Mouse (Mus musculus) Patski (cell line): ENCODE results near the gene Slc23a4. TPM values are rescaled to one million over a fixed set of nuclear protein-coding genes. Genes with fewer than 3 reads are reported as not detected.

Source experiments
- ATAC-seq: fragments of 100-300 bp; one replicate; pipeline ENCODE4 v1.8.0; 2021
- CTCF ChIA-PET: fragments of 350-600 bp; sonication (Branson Sonifier 250); formaldehyde crosslinking; loops from one replicate; lab custom pipeline; 2022; ENCODE audit warnings: inconsistent platforms; lab: Charles Lee
- POLR2A ChIA-PET: fragments of 350-600 bp; sonication (Branson Sonifier 250); formaldehyde crosslinking; loops from one replicate; lab custom pipeline; 2022; ENCODE audit warnings: antibody characterized with exemption, inconsistent platforms; lab: Charles Lee
- DNase-seq: peaks from one replicate; pipeline ENCODE4 v3.0.0-alpha.2; 2011; ENCODE audit warnings: low read depth, low spot score
- H3K27me3 ChIP-seq: fragments of 371-371 bp; one replicate; pipeline ENCODE4 v1.5.1; 2021
- CTCF ChIP-seq: fragments of 100-300 bp; IDR thresholded peaks from one replicate; pipeline ENCODE4 v1.5.1; 2021
- in situ Hi-C: fragments of 300-500 bp; cut with MboI; formaldehyde crosslinking; loops from 3 replicates; pipeline ENCODE4 v1.11.1; 2018; ENCODE audit warnings: low pct_unique_long_range_greater_than_20kb, mixed read lengths
- polyA plus RNA-seq: library from polyadenylated mRNA; unstranded; gene quantifications from one replicate; pipeline ENCODE4 v1.2.3, GENCODE M21; 2021

Gene Slc23a4
- polyA plus RNA-seq, 1 experiment from 2014 or later = 0.10 TPM

DNA sequence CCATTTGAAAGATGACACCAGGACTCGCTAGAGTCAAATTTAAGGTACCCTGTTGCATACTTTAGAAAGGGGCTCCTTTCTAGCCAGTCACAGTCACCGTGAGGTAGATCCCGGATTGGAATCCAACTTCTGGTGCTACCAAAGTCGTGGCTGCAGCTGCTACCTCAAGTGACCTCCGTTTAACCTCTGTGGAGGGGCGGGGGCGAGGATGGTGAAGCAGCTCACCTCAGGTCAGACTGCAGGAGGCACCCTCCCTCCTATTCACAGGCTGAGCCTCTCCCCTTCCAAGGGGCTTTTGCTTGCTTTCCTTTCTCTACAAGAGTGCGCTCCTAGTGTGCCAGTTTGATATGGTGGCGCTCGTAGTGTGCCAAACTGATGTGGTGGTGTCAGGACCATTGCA, 68.2 kb downstream of the Slc23a4 start, which contains the start of gene Stra8:
Gene Stra8 (plus strand): TSS at position 208 of the 400 bp plus-strand sequence.
- no peaks in the 10 kb centered on the region for H3K27me3 ChIP-seq
- POLR2A ChIA-PET = no interaction called here
- DNase-seq (no peak), ATAC-seq (no peak)
- CTCF ChIA-PET = interaction anchor here (1.2 to 1.3 kb wide), 2 partner anchors 14 to 409 kb away, joined by 3 read pairs; no protein-coding TSS in a partner anchor
- TF ChIP-seq CTCF = no peak
- in situ Hi-C loops = loop anchor here (5.0 kb wide), 3 partner anchors 38 to 408 kb away; no protein-coding TSS in a partner anchor

DNA sequence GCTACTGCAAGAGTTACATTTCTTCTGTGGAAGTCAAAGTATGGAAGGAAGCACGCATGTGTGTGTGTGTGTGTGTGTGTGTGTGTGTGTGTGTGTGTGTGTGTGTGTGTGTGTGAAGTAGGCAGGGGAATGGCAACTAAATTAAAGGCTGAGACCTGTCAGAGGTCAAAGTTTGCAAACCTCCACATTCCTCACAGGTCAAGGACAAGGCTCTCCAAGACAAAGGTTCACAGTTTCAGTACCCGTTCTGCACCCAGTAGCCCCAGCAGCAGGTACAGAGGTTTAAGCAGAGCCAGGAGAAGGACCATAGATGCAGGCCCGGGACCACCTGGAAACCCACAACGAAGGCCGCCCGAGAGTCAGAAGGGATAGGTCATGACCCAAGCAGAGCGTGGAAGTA, 69.1 kb downstream of the Slc23a4 start:
- in situ Hi-C loops = loop anchor here (5.0 kb wide), 2 partner anchors 37 to 147 kb away; no protein-coding TSS in a partner anchor
- CTCF ChIA-PET = interaction anchor here (1.2 to 1.3 kb wide), 2 partner anchors 13 to 408 kb away, joined by 3 read pairs; no protein-coding TSS in a partner anchor
- H3K27me3 ChIP-seq = no peaks in the 10 kb centered on the region
- no peak for TF ChIP-seq CTCF
- ATAC-seq (no peak), DNase-seq (no peak)
- POLR2A ChIA-PET = no interaction called here

DNA sequence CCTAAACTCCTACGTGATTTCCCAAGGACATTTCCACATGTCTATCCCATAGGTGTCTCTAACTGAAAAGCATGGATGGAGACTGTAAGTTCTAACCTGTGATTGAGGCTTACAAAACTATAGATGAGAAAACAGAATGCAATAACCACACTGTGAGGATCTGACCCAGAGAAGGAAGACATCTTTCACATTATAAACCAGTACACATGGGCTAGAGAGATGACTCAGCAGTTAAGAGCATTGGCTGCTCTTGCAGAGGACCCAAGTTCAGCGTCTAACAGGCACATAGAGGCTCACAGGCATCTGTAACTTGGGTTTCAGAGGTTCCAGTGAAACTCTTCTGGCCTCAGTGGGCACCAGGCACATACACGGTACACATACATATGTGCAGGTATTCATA, 73.7 kb downstream of the Slc23a4 start:
- ATAC-seq (no peak), DNase-seq (no peak)
- in situ Hi-C loops = no loop called here
- no peaks in the 10 kb centered on the region for H3K27me3 ChIP-seq
- TF ChIP-seq CTCF = no peak
- ChIA-PET CTCF (no interaction called here), POLR2A (no interaction called here)

DNA sequence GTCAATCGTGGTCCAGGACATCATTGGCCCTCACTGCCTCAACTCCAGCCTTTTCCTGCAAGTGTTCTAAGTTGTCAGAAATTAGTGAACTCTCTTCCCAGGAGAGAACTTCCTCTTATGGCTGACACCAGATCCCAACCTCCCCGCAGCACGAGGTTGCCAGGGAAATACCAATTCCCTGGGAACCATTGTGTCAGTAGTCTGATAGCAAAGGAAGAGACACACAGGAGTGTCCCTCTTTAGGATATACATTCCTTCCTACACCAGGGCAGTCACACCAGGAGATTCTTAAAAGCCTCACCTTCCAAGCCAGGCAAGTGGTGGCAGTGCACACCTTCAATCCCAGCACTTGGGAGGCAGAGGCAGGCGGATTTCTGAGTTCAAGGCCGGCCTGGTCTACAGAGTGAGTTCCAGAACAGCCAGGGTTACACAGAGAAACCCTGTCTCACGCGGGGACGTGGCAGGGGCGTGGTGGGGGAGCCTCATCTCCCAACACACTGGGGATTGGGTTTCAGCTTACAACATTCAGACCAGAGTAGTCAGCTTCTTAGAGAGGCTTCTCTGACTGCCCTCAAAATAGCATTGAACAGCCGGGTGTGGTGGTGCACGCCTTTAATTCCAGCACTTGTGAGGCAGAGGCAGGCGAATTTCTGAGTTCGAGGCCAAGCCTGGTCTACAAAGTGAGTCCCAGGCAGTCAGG, 74.7 kb downstream of the Slc23a4 start:
- POLR2A ChIA-PET = no interaction called here
- no peak for ATAC-seq
- no peaks in the 10 kb centered on the region for H3K27me3 ChIP-seq
- CTCF ChIA-PET = no interaction called here
- DNase-seq = no peak
- in situ Hi-C loops = no loop called here
- TF ChIP-seq CTCF = no peak

DNA sequence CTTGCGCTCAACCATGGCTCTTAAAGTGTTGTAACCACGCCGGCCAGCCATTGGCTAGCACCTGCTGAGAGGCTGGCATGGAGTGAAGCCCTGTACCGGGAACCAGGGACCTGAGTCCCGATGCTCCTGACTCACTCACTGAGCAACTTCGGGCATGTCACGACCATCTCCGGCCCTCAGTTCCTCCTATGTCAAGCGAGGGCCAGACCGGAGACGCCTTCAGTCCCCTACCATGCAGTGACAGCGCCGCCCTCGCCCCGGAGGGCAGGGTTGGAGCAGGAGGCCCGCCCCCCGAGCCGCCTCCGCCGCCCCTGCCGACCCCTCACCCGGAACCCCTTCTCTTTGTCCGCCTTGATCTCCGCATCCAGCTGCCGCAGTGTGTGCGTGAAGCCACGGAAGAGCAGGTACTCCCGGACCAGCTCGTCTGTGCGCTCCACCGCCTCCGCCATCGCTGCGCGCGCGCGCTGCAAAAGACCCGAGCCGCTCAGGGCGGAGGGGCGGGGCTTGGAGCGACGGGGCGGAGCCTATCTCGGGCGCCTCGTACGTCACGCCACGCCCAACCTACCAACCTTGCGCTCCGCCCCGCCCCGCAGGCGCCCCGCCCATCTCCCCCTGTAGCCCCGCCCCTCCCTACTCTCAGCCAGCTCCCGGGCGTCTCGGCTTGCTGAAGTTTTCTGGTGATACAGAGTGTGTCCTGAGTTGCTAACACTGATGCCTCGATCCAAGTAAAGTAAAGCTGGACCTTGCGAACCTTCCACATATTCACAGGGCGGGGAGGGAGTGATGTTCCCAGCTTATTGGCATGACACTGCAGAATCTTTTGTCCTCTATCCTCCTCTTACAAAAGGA, 77.6 kb downstream of the Slc23a4 start, which contains the start of gene Wdr91:
Gene Wdr91 (minus strand): TSS at position 506 of the 849 bp plus-strand sequence.
- ChIA-PET CTCF (interaction anchor here (0.9 to 1.7 kb wide), 3 partner anchors 17 to 129 kb away, joined by 3 to 5 read pairs (median 3); no protein-coding TSS in a partner anchor), POLR2A (interaction anchor here (0.5 kb wide), 1 partner anchor 36 kb away, joined by 4 read pairs; no protein-coding TSS in a partner anchor)
- no peak for TF ChIP-seq CTCF
- no peaks in the 10 kb centered on the region for H3K27me3 ChIP-seq
- DNase-seq (no peak), ATAC-seq (peak; percentile 89)
- in situ Hi-C loops = no loop called here

DNA sequence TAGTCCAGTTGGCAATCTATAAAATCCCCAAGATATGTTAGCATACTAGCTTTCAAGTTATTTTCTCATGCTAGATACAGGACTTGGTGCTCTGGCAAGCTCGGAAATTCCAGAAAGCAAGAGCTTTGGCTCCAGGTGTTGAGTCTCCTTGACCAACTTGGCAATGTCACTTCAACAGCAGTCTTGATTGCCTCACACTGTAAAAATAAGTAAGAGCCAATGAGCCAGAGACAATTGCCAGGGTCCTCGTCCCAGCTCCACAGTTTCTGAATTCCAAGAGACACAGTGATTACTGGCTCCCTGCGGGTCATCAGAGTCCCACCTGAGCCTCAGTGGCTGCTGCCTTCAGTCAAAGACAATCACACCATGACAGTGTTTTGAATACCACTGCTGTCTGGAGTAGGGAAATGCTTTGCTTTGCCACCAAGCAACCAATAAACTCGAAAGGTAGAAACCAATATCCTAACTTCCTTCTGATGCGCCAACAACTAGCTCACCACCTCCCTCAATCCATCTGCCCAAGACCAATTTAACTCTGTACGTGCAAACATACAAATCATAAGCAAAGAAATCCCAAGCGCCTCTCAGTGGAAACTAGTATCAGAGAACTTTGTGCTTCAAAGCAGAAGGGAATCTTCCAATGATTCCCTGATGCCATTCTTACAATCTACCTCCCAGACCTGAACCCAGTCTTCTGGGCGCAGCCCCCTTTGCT, 78.4 kb downstream of the Slc23a4 start:
- in situ Hi-C loops = no loop called here
- H3K27me3 ChIP-seq = no peaks in the 10 kb centered on the region
- ATAC-seq = no peak
- no peak for TF ChIP-seq CTCF
- DNase-seq = no peak
- ChIA-PET CTCF (interaction anchor here (0.8 to 1.8 kb wide), 3 partner anchors 17 to 32 kb away, joined by 4 to 5 read pairs (median 5); partner anchors contain the start of gene Cyren), POLR2A (no interaction called here)

DNA sequence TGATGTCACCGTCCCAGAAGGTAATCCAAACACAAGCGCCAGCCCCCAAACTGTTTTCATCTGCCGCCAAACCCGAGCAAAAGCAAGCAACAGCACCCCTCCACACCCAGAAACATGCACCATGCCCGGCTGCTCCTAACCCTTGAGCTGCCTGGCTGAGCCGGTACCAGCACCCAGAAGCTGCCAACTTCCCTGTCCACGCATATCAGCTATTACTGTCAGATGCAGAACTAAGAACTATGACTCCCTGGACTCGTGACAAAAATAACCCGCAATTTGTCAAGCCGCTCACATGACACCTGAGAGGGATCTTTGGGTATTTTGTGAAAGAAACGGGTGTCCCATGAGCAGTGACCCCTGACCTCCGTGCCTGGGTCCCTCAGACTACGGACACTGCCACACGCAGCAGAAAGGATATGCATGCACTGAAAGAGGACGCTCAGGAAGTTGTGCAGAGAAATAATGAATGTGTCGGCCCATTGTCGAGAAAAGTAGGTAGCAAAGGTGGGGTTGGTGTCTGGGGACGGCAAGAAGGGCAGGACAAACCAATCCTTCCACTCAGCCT, 80.4 kb downstream of the Slc23a4 start:
- ChIA-PET POLR2A (interaction anchor here (1.0 kb wide), 1 partner anchor 53 kb away, joined by 3 read pairs; no protein-coding TSS in a partner anchor), CTCF (interaction anchor here (1.2 to 1.8 kb wide), 2 partner anchors 14 to 30 kb away, joined by 4 to 5 read pairs; partner anchors contain the start of gene Cyren)
- in situ Hi-C loops = no loop called here
- no peak for TF ChIP-seq CTCF
- H3K27me3 ChIP-seq = no peaks in the 10 kb centered on the region
- ATAC-seq = no peak
- no peak for DNase-seq

DNA sequence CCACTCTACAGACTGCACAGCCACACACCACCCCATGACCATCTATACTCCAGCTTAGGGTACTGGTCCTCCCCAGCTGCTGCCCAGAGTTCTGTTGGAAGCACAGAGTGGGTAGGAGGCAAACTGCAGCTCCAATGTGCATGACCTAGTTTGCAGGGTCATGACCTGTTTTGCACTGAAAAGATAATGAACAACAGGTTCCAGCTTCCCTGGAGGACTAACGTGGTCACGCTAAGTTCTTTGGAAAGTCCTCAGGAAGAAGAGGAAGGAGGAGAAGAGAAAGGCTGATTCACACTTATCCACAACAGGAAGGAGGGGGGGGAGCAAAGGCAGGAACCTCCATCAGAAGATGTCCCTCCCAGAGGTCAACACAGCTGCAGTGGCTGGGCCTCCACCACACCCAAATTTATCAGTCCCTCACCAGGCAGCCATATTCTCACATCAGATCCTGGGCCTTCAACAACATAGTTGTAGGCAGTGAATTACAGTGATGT, 81.0 kb downstream of the Slc23a4 start:
- in situ Hi-C loops = no loop called here
- POLR2A ChIA-PET = interaction anchor here (1.0 kb wide), 1 partner anchor 53 kb away, joined by 3 read pairs; no protein-coding TSS in a partner anchor
- TF ChIP-seq CTCF = no peak

DNA sequence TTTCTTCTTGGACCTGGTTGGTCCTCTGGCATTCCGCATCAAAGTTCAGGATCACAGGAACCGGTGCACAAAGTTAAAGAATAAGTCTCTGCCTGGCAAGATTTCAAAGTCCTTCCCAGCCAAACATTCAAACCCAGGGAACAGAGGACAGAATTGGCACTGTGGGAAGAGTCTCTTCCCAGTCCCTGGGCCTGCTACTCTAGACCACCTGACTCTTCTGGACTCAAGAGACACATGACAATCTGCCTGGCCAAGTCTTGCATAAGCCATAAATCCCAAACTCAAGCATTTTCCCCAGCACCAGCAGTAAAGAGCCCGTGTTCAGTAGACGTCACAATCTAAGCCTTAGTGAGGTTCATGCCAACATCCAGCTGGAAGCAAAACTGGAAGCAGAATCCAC, 81.5 kb downstream of the Slc23a4 start:
- H3K27me3 ChIP-seq = no peaks in the 10 kb centered on the region
- POLR2A ChIA-PET = no interaction called here
- CTCF ChIA-PET = interaction anchor here (1.2 to 1.6 kb wide), 2 partner anchors 16 to 27 kb away, joined by 3 to 4 read pairs; no protein-coding TSS in a partner anchor
- in situ Hi-C loops = no loop called here
- no peak for TF ChIP-seq CTCF
- ATAC-seq (no peak), DNase-seq (no peak)

More for the DNA sequence above, 81.0 kb downstream of the Slc23a4 start:
- no peaks in the 10 kb centered on the region for H3K27me3 ChIP-seq
- ATAC-seq = no peak
- DNase-seq = no peak
- CTCF ChIA-PET = interaction anchor here (1.2 kb wide), 1 partner anchor 15 kb away, joined by 4 read pairs; no protein-coding TSS in a partner anchor
